Mouse (Mus musculus) urinary bladder, postnatal 36 days (tissue): Measurements from ENCODE around the gene Bud13.
A peak's percentile ranks its signal among the peaks of the same experiment; 100 is the strongest.
"Not testable (repeated sequence)": the region's sequence is repeated elsewhere in the genome, so short reads cannot be mapped to it uniquely, and the experiment has no call there.

Source experiments
- DNase-seq, 2 experiments: peaks; one replicate each; pipeline ENCODE4 v3.0.0; 2022; ENCODE audit warnings: low spot score in 2 of 2, mixed read lengths in 1 of 2

The Bud13 gene

GRCm38 (mm10) chr9:46302142-46302541 lies 19.3 kb downstream of the Bud13 start:
- peak in 1 of 2 experiments; percentile 9 for DNase-seq

GRCm38 (mm10) chr9:46309121-46309520 lies 26.3 kb downstream of the Bud13 start:
- no peak for DNase-seq

DNA sequence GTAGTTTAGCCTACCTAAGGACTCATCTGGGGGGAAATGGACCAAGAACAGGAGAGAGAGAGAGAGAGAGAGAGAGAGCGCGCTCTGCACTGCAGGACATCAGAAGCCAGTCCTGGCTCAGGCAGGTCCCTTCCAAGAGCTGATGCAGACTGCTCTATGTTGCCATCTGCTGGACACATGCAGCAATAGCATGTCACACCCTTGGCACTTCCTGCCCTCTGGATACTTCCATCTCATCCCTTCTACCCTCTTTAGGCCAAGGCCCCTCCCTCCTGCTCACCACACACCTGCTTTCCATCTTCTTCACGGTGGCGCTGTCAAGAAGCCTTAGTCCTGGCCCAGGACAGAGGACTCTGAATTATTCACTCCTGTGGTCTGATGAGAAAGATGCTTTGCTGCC lies 31.7 kb downstream of the Bud13 start:
- DNase-seq: peak; percentile 53 to 58

GRCm38 (mm10) chr9:46314921-46315320 lies 32.1 kb downstream of the Bud13 start:
- no peak for DNase-seq

DNA sequence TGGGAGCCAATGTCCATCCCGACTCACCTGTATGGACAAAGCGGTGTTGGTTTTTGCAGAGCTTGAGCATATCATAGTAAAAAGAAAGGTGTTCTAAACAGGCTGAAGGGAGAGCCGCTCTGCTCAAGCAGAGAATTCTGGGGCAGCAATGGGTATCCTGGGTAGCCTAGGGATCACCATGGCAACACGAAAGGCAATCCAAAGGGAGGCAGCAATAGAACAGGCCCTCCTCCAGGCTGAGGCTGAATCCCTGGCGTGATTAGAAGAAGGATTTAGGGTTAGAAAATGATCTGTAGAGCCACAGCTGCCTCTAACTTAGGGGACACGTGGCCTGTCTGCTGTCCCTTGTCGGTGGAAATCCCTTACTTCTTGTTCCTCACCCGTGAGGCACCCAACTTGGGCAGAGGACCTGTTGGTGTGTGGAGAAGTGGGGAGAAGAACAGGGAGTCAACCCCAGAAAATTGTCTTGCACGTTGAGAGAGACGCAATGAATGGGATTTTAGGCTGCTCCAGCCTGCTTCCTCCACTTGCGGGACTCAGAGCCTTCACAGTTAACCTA lies 33.1 kb downstream of the Bud13 start:
- no peak for DNase-seq

DNA sequence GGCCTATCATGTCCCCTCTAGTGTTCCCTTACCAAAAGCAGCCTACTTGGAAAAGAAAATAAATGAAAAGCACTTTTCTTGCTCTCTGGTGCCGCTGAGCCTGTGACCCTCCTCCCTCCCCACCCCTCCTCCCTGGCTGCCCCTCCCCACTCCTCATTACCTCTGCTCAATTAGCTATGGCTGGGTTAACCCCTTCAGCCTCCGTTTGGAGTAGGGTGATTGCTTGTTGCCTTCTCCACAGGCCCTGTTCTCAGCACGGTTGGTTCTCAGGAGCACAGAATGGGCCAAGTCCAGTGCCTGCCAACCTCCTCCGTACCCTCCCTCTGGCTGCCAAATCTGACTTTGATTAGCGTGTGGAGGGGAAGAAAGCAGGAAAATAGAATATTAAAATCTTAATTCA lies 33.6 kb downstream of the Bud13 start:
- DNase-seq: no peak

GRCm38 (mm10) chr9:46316909-46317308 lies 34.1 kb downstream of the Bud13 start:
- DNase-seq: no peak

- no peak for DNase-seq
Observed at GRCm38 (mm10) chr9:46317957-46318356, 35.1 kb downstream of the Bud13 start.

DNA sequence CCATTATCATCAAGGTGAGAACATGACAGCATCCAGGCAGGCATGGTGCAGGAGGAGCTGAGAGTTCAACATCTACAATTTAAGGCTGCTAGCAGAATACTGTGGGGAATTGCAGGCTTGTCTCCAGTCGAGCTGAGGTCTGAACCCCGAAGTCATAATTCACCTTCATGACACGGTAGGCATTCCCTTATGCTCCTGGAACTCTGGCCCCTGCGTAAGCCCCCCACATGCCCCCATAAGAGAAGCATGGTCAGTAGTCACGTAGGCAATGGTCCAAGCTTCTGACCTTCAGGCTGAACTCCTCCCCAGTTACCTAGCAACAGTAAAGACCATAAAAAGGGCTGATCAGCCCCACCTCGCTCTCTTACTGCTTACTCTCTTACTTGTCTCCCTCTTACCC lies 37.1 kb downstream of the Bud13 start, which contains the start of gene 4931429L15Rik:
TSS of gene 4931429L15Rik (minus strand) at position 101 of the 400 bp plus-strand sequence.
- DNase-seq: not testable (repeated sequence)

GRCm38 (mm10) chr9:46320461-46320860 lies 37.7 kb downstream of the Bud13 start:
- DNase-seq: no peak

- no peak for DNase-seq
Observed at GRCm38 (mm10) chr9:46326694-46327405, 44.0 kb downstream of the Bud13 start.

DNA sequence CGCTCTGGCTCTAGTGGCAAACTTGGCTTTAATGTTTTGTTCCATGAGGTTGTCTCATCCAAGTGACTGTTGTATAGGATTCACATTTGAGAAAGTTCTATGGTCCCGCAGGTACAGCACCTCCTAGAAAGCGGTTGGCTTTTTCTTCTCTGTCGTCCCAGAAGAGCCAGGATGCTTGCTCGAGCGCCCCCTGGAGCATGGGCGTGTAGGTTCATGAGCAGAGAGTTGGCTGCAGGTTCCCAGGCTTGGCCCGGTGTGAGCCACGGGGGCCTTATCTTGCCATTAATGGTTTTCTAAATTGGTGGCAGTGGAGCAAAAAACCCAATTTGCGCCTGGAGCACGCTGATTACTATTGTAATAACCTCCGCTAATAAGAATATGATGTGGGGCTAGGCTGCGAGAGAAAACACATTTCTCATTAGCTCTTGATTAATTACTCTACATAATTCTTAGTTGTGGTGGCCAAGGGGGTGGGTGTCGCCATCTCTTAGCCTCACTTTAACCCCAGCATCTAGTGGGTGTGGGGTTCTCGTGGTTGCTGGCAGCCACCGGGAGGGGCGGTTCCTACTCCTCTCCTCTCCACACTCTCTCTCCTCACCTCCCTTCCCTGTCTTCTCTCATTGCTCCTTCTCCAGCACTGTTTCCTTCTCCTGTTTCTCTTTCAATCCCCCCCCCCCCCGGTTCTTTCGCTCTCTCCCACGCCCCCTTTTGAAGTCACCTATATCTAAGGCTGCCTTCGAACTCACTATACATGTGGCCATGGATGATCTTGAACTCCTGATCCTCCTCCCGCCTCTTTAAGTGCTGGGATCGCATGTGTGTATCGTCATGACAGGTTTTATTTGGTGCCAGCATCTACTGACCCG lies 45.1 kb downstream of the Bud13 start:
- no peak for DNase-seq

DNA sequence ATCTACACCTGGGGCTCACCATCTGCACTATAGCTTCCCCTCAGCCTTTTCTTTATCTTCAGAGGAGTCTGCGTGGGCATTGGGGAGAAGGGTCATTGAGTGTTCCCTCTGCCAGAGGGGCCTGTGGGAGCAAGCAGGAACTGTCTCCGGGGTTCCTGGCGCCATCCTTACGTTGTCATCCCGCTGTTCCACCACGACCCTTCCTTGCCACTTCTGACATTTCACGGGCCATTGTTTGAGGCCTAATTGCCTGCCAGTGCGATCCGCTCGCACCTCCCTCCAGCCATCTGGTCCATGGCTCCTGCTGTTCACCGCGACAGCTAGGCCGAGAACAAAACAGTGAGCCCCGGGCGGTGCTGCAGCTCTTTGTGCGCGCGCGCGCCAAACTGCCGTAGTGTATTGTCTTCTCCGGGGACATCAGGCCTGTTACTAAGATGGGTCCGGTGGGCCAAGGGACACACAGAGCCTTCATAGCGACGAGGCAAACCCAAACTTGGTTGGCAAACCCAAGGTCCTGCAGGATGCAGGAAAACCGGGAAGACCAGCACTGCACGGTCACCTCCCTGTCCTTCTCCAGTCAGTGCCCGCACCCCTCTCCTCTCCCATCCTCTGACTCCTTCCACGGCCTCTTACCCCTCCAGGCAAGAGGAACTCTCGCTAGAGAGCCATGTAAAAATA lies 45.9 kb downstream of the Bud13 start:
- peak in 1 of 2 experiments; percentile 19 for DNase-seq

DNA sequence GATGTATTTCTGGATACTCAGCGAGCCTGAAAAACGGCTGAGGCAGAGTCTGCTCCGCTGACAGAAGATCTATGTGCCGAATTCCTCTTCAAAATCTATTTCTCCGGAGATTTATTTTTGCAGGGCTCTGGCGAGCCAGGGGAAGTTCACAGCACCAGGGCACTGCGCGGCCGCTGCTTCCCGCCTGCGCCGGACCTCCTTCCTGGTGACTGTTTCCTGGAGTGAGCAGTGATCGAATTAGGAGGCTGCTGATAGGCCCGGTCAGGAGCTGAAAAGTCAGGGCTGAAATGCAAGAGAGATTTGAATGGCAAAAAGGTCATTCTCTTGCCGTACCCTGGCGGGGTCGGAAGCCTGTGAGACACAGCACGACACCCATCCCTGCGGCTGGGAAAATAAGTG lies 46.4 kb downstream of the Bud13 start:
- no peak for DNase-seq

GRCm38 (mm10) chr9:46329801-46330585 lies 47.2 kb downstream of the Bud13 start:
- DNase-seq: no peak

- no peak for DNase-seq
Observed at GRCm38 (mm10) chr9:46330586-46330895, 47.7 kb downstream of the Bud13 start.

DNA sequence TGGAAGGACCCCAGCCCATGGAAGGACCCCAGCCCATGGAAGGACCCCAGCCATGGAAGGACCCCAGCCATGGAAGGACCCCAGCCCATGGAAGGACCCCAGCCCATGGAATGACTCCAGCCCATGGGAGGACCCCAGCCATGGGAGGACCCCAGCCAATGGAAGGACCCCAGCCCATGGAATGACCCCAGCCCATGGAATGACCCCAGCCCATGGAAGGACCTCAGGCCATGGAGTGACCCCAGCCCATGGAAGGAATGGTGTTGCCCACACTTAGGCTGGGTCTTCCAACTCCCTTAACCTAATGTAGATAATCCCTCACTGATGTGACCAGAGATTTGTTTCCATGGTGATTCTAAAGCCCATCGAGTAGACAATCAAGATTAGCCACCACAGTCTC lies 48.5 kb downstream of the Bud13 start:
- no peak for DNase-seq

GRCm38 (mm10) chr9:46334471-46335025 lies 51.7 kb downstream of the Bud13 start:
- no peak for DNase-seq

DNA sequence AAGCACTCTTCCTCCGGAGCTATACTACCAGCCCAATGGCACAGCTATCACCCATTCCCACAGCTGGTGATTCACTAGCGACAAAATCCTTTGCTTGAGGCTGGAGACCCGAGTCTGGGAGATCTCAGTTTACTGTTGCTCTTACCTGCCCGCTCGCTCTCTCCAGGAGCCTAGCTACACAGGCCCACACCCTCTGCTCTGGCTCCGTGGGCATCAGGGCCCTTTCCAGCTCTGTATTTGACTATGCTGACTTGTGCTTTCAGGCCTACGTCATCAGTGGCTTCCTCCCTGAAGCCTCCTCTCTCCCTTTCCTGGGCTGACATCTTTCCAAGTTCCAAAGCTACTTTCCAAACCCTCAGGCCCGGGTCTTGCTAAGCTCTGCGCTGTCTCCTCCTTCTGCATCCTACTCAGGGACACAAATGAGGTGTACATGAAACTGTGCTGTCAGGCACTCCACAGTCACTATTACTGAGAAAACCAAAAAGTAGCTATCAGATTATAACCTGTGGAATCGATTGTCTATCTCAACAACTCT lies 52.7 kb downstream of the Bud13 start:
- no peak for DNase-seq

- not testable (repeated sequence) for DNase-seq
Observed at GRCm38 (mm10) chr9:46336294-46336693, 53.5 kb downstream of the Bud13 start.

DNA sequence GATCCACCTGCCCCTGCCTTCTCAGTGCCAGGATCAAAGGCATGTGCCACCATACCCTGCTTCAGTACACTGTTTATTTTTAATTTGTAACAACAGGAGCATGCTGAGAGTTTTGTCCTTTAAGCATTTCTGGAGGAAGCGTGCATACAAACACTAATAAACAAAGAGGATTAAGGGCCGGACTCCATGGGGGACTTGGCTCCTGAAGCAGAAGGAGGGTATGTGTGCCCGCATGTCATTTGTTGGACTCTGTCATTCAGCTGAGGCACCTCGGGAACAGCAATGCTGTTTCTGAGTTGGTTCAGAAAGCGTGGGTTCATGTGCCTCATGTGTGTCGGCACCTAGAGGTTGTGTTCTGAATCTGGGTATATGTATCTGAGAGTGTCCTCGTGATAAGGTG lies 54.5 kb downstream of the Bud13 start:
- no peak for DNase-seq
